Mouse (Mus musculus) olfactory bulb, adult 2 months (tissue): ENCODE results near the gene Kcnn3.

ENCODE experiments used
- CTCF ChIP-seq: fragments of 200-500 bp; IDR thresholded peaks from 2 replicates; pipeline ENCODE4 v1.5.1; 2012; ENCODE audit warnings: low read depth, mild to moderate bottlenecking, low read length, moderate library complexity; ENCODE audit not compliant: insufficient read depth
- POLR2A ChIP-seq: fragments of 200-500 bp; IDR thresholded peaks from 2 replicates; pipeline ENCODE4 v1.6.1; 2012; ENCODE audit warnings: mild to moderate bottlenecking, low read depth, low read length, moderate library complexity; ENCODE audit not compliant: insufficient read depth

GRCm38 (mm10) chr3:89715207-89715966 is 195.4 kb downstream of the Kcnn3 start:
- TF ChIP-seq POLR2A = peak; percentile 45; the same call in 1 of the 2 replicates
- no peak for TF ChIP-seq CTCF
